Mouse (Mus musculus) megakaryocyte-erythroid progenitor cell, adult 5-6 weeks (primary cell): Measurements from ENCODE around the gene Glis1. TPM values are rescaled to one million over a fixed set of nuclear protein-coding genes. Genes with fewer than 3 reads are reported as not detected.
A peak's percentile ranks its signal among the peaks of the same experiment; 100 is the strongest.

ENCODE experiments used
- ATAC-seq: replicated peaks from 2 replicates; pipeline ENCODE4 v1.8.0; 2016; ENCODE audit warnings: mild to moderate bottlenecking, inconsistent platforms; ENCODE audit not compliant: severe bottlenecking, poor library complexity, low FRiP score, low TSS enrichment
- total RNA-seq, 2 experiments: library from RNA; stranded (forward) in 1 of 2; stranded (reverse) in 1 of 2; fragments of 200-1000, 215-1000 nt in 1 of 2; fragments of >200 nt in 1 of 2; fragmentation: Nextera tagmentation in 1 of 2; gene quantifications; 2 replicates each; pipeline ENCODE4 v1.2.3; 2014 to 2017

Glis1 gene
- total RNA-seq, 2 experiments from 2014 or later = 1.4 TPM; not detected in 1

GRCm38 (mm10) chr4:107603208-107603607, 168.8 kb downstream of the Glis1 start:
- no peak for ATAC-seq

DNA sequence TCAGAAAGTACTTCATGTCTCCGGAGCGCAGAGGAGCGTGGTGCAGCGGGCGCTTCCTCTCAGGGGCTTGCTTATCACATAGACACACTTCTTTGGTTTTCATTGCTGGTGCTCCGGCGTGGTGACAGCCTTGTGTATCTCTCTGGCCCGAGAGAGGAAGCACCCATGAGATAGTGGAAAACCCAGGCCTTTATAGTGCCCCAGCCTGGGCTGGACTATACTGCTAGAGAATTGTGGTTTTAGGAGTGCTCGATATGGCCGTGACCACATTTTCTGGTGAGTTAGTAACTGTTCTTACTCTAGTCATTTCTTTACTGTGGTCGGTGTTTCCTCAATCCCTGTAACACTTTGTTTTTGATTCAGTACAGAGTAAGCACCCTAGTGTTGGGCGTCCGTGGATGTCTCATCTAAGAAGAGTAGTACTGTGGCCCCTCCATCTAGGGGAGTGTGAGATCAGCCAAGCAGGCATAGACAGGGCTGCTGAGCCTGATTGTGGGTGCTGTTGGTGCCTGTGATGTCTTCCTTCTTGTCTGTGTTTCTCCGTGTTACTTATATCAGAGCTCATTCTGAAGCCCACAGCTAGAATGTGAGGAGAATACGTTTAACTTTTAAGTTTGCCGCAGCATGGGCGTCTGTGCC, 171.7 kb downstream of the Glis1 start:
- peak; percentile 97 for ATAC-seq

DNA sequence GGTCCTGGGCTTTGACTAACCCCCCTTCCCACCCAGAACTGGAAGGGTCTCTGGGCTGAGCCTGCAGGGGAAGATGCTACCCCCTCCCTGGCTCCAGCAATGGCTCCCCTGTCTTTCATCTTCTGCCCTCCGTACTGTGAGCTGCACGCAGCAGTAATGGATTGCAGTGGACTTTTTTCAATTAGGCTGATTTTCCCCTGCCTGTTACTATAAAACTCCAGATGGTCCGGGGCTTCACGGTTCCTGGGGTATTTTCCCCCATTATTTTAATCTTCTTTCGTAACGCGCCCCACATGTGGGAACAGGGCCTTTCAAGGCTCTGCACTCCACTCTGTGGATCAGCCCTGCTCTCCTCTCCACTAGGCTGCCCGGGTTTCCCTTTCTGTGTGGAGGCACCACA, 175.4 kb downstream of the Glis1 start:
- no peak for ATAC-seq

GRCm38 (mm10) chr4:107611888-107612650, 177.7 kb downstream of the Glis1 start:
- ATAC-seq = 0 out of 2 replicates have a peak, but pooled peaks have one; percentile 40

GRCm38 (mm10) chr4:107617596-107618230, 183.3 kb downstream of the Glis1 start:
- no peak for ATAC-seq

DNA sequence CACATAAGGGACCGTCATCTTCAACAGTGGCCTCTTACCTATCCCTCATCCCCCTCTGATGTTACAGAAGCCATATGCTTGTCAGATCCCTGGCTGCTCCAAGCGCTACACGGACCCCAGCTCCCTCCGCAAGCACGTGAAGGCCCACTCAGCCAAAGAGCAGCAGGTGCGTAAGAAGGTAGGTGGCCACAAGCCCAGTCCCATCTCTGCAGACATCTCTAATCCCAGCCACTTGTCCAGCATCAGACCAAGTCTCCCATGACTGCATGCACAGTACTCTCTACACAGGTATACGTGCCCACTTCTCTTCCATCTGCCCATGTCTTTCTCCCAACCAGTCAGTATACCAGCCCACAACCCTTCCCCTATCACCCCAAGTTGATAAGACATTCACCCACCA, 185.1 kb downstream of the Glis1 start:
- no peak for ATAC-seq

GRCm38 (mm10) chr4:107621366-107621765, 187.0 kb downstream of the Glis1 start:
- no peak for ATAC-seq

DNA sequence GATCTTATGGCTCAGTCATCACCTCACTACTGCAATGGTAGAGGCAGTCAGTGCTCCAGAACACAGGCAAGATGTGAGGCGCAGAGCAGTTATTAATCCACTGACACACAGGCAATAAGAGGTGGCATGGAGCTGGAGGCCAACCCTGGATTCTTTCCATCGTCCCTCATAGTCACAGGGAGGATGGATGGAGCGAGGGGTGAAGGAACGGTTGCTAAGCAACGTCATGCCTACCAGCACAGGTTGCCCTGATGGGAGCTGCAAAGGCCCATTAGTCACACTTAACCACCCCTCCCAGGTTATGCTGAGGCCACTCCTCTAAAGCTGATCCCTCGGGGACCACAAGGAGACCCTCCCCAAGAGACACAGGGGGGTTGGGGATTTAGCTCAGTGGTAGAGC, 187.9 kb downstream of the Glis1 start:
- ATAC-seq = no peak

- ATAC-seq = no peak
These were observed 189.5 kb downstream of the Glis1 start for GRCm38 (mm10) chr4:107623916-107624315.

DNA sequence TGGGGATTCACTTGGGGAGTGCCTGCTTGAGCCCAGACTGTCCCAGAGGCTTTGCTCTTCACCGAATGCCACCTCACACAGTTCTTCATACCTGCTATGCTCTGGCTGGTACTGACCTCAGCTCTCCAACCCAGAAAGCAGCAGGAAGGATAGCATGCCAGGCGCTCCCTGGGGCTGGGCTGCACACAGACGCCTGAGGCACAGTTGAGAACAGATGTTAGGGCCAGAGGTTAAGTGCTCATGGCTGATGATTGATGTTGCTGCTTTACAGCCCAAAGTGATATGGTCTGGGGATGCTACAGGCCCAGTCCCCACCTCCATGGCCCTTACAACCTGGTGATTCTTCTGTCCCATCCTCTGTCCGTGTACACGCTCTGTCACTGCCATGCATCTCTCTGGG, 190.6 kb downstream of the Glis1 start:
- ATAC-seq = no peak

GRCm38 (mm10) chr4:107628226-107628625, 193.8 kb downstream of the Glis1 start:
- no peak for ATAC-seq

DNA sequence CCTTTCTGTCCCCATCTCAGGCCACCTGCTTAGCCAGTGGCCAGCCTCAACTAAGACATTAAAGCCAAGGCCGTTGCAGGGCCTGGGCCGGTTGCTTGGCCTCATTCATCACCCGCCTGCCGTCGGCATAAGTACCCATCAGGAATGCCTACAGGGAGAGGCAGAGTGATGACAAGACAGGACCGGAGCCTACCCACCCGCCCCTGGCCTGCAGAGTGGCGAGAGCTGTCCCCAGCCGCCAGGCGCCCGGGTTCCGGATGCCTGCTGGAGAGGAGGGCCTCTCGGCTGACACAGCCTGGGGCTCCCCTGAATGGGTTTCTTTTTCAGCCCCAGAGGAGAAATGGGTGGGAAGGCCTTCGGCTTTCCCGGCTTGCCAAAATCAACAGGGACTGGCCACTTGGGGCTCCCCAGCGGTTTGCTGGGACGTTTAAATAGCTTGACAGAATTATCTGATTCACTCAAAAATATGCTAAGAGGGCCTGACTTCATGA, 194.6 kb downstream of the Glis1 start:
- no peak for ATAC-seq

DNA sequence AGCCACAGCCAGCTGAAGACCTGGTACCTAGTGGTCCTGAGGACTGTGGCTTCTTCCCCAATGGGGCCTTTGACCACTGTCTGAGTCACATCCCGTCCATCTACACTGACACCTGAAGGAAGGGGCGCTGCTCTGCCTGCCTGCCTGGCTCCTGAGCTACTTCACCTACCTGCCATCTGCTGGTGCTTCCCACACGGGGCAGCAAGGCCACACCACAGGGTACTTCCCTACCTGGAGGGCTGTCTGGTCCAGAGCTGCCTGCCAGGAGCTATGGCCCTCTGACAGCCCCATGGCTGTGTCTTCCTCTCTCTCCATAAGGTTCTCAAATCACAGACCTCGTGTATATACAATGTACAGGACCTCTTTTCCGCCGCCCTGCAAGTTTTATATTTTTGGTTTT, 200.2 kb downstream of the Glis1 start:
- no peak for ATAC-seq

- no peak for ATAC-seq
These were observed 201.7 kb downstream of the Glis1 start for GRCm38 (mm10) chr4:107636099-107636498.

- ATAC-seq = peak; percentile 70
These were observed 203.3 kb downstream of the Glis1 start for GRCm38 (mm10) chr4:107637670-107638069.

DNA sequence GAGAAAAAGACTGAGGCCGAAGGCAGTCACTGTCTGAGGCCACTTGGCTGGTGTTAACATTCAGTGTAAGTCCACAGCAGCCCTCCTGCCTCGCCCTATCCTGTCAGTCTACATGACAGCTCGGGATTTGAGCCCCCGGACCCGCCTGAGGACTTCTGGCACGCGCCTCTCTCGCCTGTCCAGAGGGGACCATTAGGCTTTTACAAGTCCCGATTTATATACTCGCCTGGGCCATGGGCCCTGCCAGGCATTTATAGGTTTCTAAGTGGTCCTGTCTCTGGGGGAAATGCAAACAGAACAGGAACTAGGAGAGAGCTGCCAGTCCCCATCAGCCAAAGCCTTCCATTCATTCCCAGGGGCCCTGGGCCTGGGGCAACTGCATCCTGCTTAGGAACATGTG, 203.9 kb downstream of the Glis1 start:
- ATAC-seq = no peak

- no peak for ATAC-seq
These were observed 207.2 kb downstream of the Glis1 start for GRCm38 (mm10) chr4:107641624-107642023.

DNA sequence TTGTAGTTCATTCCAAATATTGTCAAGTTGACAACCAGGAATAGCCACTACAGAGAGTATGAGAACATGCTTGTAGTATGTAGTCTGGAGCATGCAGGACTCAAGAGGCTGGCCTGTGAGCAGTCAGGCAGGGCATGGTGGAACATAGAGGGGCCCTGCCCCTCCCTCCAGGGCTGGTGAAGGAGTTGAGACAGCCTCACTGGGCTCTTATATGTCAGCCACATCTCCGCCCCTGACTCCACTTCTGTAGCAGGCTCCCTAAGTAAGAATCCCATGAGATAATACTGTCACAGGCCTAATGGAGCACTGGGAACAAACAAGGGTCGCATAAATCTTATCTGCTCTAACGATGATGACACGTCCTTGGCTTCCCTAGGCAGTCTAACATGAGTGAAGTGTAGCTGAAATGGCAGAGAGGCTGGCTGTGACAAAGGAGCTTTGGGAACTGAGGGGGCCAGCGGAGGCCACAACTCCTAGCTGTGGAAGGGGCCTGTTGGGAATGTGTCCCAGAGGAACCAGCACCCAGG, 214.6 kb downstream of the Glis1 start:
- ATAC-seq = no peak

GRCm38 (mm10) chr4:107651021-107651496, 216.7 kb downstream of the Glis1 start:
- no peak for ATAC-seq
